Mouse (Mus musculus): ENCODE measurements around the gene Gmfg.

DNA sequence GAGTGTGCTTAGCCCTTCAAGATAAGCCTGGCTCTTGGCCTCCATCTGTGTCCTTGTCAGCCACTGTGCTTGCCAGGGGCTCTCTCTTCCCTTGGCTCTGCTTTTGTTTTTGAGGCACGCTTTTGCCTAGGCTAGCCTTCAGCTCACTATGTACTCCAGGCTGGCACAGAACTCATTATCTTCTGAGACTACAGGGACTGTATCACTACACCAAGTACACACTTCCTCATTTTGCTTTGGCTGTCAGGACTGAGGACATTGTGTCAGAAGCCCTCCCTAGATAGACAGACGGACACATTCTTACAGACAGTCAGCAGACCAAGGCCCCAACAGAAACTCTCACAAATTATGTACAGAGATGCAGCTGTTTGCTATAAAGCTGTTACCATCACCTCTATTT lies 25.5 kb downstream of the Gmfg start:
- TF ChIP-seq POLR2A (IDR thresholded peaks at IDR 0.05; ENCODE audit: borderline replicate concordance, extremely low read depth, insufficient read depth, insufficient read length, poor library complexity, severe bottlenecking) = no peak
- TF ChIP-seq CTCF (IDR thresholded peaks at IDR 0.05; ENCODE audit: borderline replicate concordance, extremely low read depth, insufficient read depth, insufficient read length) = no peak
